Comparison of ENCODE assay signal across 18 mouse cellular contexts in the genomic region with DNA sequence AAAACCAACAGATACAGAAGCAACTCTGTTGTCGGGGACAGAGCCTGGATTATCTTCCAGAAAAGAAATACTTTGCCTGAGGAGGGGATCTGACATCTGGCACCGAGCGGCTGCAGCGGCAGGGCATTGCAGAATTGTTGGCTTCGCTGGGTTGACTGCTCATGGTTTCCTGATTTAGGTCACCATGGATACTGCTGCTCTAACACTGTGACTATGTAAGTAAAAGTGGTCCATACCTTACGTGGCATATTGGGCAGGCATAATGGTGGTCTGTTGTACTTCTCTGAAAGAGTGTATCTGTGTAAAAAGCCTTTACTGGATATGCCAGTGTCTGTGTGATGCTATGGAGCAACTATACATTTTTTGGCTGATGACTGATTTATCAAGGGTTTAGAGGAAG.
"Had no signal": no experiment of that assay in that cellular context is flagged by ENCODE, and none has a peak within 500 bp of the region (broad histone marks: within the 10 kb centered on the region; RNA-seq: fewer than 3 reads in every experiment).

No protein-coding gene starts in this region.

- H3K9ac ChIP-seq: limb, embryonic 12.5 days; limb, embryonic 15.5 days; liver, embryonic 14.5 days; liver, postnatal 0 days; lung, embryonic 15.5 days; midbrain, embryonic 12.5 days; neural tube, embryonic 12.5 days; neural tube, embryonic 15.5 days had no signal

- H3K36me3 ChIP-seq: limb, embryonic 12.5 days; limb, embryonic 15.5 days; lung, embryonic 15.5 days; midbrain, embryonic 12.5 days; neural tube, embryonic 12.5 days; neural tube, embryonic 15.5 days had no signal

- H3K27ac ChIP-seq: kidney, postnatal 0 days; layer of hippocampus, adult 2 months; limb, embryonic 12.5 days; limb, embryonic 15.5 days; liver, embryonic 14.5 days; lung, embryonic 15.5 days; midbrain, embryonic 12.5 days; neural tube, embryonic 12.5 days; neural tube, embryonic 15.5 days had no signal

- DNase-seq: kidney, adult 2 months; kidney, postnatal 25 days; layer of hippocampus, adult 9-11 months; liver, postnatal 0 days; lung, postnatal 14 days; lung, postnatal 4 days; thymus, adult 18-20 months; thymus, postnatal 36 days had no signal

- H3K27me3 ChIP-seq: limb, embryonic 12.5 days; limb, embryonic 15.5 days; lung, embryonic 15.5 days; midbrain, embryonic 12.5 days; neural tube, embryonic 12.5 days; neural tube, embryonic 15.5 days had no signal

- H3K4me2 ChIP-seq: limb, embryonic 12.5 days; limb, embryonic 15.5 days; liver, embryonic 11.5 days; lung, embryonic 15.5 days; midbrain, embryonic 12.5 days; neural tube, embryonic 12.5 days; neural tube, embryonic 15.5 days had no signal

- H3K4me3 ChIP-seq: layer of hippocampus, adult 2 months; limb, embryonic 12.5 days; limb, embryonic 15.5 days; lung, embryonic 15.5 days; midbrain, embryonic 12.5 days; neural tube, embryonic 12.5 days; neural tube, embryonic 15.5 days had no signal

- H3K4me1 ChIP-seq: limb, embryonic 12.5 days had no signal

- H3K9me3 ChIP-seq: limb, embryonic 12.5 days; limb, embryonic 15.5 days; lung, embryonic 15.5 days; midbrain, embryonic 12.5 days; neural tube, embryonic 12.5 days; neural tube, embryonic 15.5 days had no signal
